Mouse (Mus musculus) heart, adult 2 months (tissue): ENCODE data around the gene Slfn14. TPM values are rescaled to one million over a fixed set of nuclear protein-coding genes. Genes with fewer than 3 reads are reported as not detected.

ENCODE experiments used
- DNase-seq, 2 experiments: peaks; one replicate each; pipeline ENCODE4 v3.0.0; 2021
- H3K27ac ChIP-seq: fragments of 200-600 bp; 2 replicates; pipeline ENCODE4 v1.8.1; 2022
- H3K27me3 ChIP-seq: fragments of 200-500 bp; 2 replicates; pipeline ENCODE4 v1.6.1; 2012; ENCODE audit warnings: mild to moderate bottlenecking, low read length, inconsistent platforms, mixed read lengths; ENCODE audit not compliant: control insufficient read depth, insufficient read depth
- H3K36me3 ChIP-seq: fragments of 200-500 bp; 2 replicates; pipeline ENCODE4 v1.6.1; 2012; ENCODE audit warnings: low read length, inconsistent platforms; ENCODE audit not compliant: control insufficient read depth, insufficient read depth
- H3K4me1 ChIP-seq: fragments of 200-500 bp; 2 replicates; pipeline ENCODE4 v1.6.1; 2011; ENCODE audit warnings: low read length; ENCODE audit not compliant: control insufficient read depth, insufficient read depth
- H3K4me3 ChIP-seq: fragments of 200-600 bp; 2 replicates; pipeline ENCODE4 v1.8.1; 2022
- H3K79me2 ChIP-seq: fragments of 200-500 bp; replicated peaks from 2 replicates; pipeline ENCODE4 v1.6.1; 2012; ENCODE audit warnings: mild to moderate bottlenecking, inconsistent platforms, low read length, moderate library complexity, mixed read lengths; ENCODE audit not compliant: control insufficient read depth, insufficient read depth
- H3K9ac ChIP-seq: fragments of 200-500 bp; 2 replicates; pipeline ENCODE4 v1.6.1; 2012; ENCODE audit warnings: low read depth, mild to moderate bottlenecking, control low read depth, inconsistent platforms, low read length, mixed read lengths
- CTCF ChIP-seq: fragments of 200-600 bp; IDR thresholded peaks from 2 replicates; pipeline ENCODE4 v1.8.1; 2022; ENCODE audit warnings: antibody characterized with exemption, mild to moderate bottlenecking, moderate library complexity
- EP300 ChIP-seq: fragments of 200-500 bp; IDR thresholded peaks from 2 replicates; pipeline ENCODE4 v1.6.1; 2011; ENCODE audit warnings: low read depth, low read length, control low read depth; ENCODE audit not compliant: insufficient read depth
- POLR2A ChIP-seq: fragments of 200-500 bp; IDR thresholded peaks from 2 replicates; pipeline ENCODE4 v1.6.1; 2011; ENCODE audit warnings: mild to moderate bottlenecking, low read depth, low read length, control low read depth; ENCODE audit not compliant: insufficient read depth
- WGBS: fragments of 180-500 bp; shearing (Covaris S2); methylation state at CpG from one replicate; pipeline ENCODE4 v1.1.7; 2018; 5-methylcytosine and 5-hydroxymethylcytosine counted together
- intact Hi-C: fragments of 180-260 bp; cut with DNase I; formaldehyde crosslinking; loops from one replicate; pipeline ENCODE4 v1.15.1; 2025
- polyA plus RNA-seq: library from polyadenylated mRNA; depleted of rRNA; stranded (reverse); fragments of >200 nt; gene quantifications from 2 replicates; pipeline ENCODE4 v1.2.3, GENCODE M21; 2012
- total RNA-seq, 2 experiments: library from RNA; stranded (reverse); gene quantifications; 2 replicates each; pipeline ENCODE4 v1.2.3; 2021

The Slfn14 gene
- total and polyA plus RNA-seq, 3 experiments = 0.14 TPM; not detected in 2

DNA sequence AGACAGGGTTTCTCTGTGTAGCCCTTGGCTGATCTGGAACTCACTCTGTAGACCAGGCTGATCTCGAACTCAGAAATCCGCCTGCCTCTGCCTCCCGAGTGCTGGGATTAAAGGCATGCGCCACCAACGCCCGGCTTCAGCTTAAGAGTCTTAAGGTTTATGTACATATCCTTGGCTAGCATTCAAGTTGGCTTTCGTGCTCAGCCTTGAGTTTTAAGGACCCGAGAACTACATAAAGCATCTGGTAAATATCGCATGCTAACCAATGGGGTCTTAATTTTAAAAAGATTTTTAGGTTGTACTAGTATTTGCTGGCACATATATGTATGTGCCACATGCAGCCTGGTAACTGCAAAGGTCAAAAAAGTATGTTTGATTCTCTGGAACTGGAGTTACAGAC, 13.2 kb upstream of the Slfn14 start:
- H3K36me3 ChIP-seq = peaks cover 2% of the 10 kb centered on the region
- WGBS = 93% methylated on average over 9 of the region's 9 CpGs
- peaks cover 2% of the 10 kb centered on the region; the same call in 1 of the 2 replicates for H3K79me2 ChIP-seq
- intact Hi-C loops = loop anchor here (10.0 kb wide), 3 partner anchors 385 to 535 kb away; partner anchors contain the start of genes Cct6b, Heatr6, Unc45b and Zfp830
- DNase-seq = no peak
- no peak overlapping the region for H3K4me3 ChIP-seq
- no peak overlapping the region for H3K9ac ChIP-seq
- peaks cover 5% of the 10 kb centered on the region for H3K4me1 ChIP-seq
- H3K27ac ChIP-seq = no peak overlapping the region
- TF ChIP-seq POLR2A (no peak), EP300 (no peak), CTCF (no peak)
- no peaks in the 10 kb centered on the region for H3K27me3 ChIP-seq

DNA sequence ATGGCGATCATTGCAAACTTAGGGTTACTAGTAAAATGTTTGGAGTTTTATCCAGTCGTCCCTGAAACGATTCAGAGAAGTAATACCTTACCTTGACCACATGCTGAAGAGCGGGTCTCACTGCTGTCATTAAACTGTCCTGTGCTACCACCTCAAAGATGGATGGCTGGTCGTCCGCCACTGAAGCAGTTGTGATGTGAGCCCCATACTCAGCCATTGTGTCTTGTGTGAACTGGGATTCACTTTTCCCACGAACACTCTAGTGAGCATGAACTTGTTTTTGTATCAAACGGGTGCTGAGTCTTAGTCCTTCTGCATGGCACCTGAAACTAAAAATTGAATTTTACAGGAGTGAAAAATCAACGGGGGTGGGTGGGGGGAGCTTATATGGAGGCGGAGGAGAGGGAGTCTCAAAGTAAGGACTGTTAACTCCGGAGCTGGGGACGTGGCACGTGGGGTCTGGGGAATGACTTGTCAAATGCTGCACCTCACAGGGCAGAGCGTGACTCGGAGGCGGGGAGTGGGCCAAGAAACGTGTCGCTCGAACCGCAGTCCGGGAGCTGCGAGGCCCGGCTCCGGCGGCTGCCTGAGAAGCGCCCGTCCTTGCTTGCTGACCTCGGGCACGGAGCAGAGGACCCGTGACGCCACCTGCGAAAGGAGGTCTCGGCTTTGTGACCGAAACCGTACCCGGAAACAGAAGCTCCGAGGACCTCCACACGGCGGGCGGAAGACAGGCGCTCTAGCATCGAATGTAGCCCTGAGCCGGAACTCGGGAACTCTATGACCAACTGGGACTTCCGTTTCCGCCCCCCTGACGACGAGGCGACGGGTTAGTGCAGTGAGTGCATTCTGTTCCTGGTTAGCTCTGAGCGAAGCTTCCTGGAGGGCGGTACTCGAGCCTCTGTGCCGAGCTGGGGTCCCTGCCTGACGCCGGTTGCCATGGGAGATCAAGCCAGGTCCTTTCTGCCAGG, 12.0 kb upstream of the Slfn14 start, which contains the start of gene Ap2b1:
TSS of gene Ap2b1 (plus strand) at position 800 of the 971 bp plus-strand sequence.
- H3K4me1 ChIP-seq = peaks cover 3% of the 10 kb centered on the region
- peak within 1 kb of the TSS; percentile 97 for H3K9ac ChIP-seq
- H3K36me3 ChIP-seq = peaks cover 4% of the 10 kb centered on the region
- 3% methylated on average over 56 of the region's 56 CpGs for WGBS
- peak; percentile 92 to 95 for DNase-seq
- H3K27me3 ChIP-seq = no peaks in the 10 kb centered on the region
- intact Hi-C loops = loop anchor here (10.0 kb wide), 3 partner anchors 384 to 534 kb away; partner anchors contain the start of genes Cct6b, Heatr6, Unc45b and Zfp830
- H3K27ac ChIP-seq = peak within 1 kb of the TSS; percentile 98
- H3K79me2 ChIP-seq = no peaks in the 10 kb centered on the region
- H3K4me3 ChIP-seq = peak within 1 kb of the TSS; percentile 74
- TF ChIP-seq POLR2A = peak; percentile 96
- TF ChIP-seq EP300 = peak; percentile 76; the same call in 1 of the 2 replicates
- TF ChIP-seq CTCF = peak; percentile 9; the same call in 1 of the 2 replicates

DNA sequence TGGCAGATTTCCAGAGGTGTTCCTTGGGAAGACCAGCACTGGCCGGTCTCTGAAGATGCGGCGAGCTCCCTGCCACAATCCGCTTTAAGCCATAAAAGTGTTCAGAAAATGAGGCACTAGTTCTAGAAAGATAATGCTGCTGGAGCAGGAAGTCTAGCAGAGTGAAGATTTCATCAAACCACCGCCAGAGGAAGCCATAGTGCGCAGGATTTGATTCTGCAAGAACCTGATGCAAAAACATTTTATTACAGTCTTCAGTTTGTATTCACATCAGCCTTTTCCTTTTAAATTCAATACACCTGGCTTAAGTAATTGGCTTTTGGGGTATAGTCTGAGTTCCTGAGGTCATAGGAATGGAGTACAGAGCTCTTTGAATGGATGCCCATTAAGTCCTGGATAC, 11.3 kb upstream of the Slfn14 start:
- peak overlapping the region; percentile 74 for H3K4me3 ChIP-seq
- intact Hi-C loops = loop anchor here (10.0 kb wide), 3 partner anchors 383 to 533 kb away; partner anchors contain the start of genes Cct6b, Heatr6, Unc45b and Zfp830
- 70% methylated on average over 6 of the region's 6 CpGs for WGBS
- H3K27me3 ChIP-seq = no peaks in the 10 kb centered on the region
- H3K27ac ChIP-seq = peak overlapping the region; percentile 98; the same call in 1 of the 2 replicates
- no peak for DNase-seq
- TF ChIP-seq CTCF (no peak), EP300 (no peak), POLR2A (no peak)
- H3K9ac ChIP-seq = no peak overlapping the region
- H3K4me1 ChIP-seq = peaks cover 4% of the 10 kb centered on the region
- no peaks in the 10 kb centered on the region for H3K79me2 ChIP-seq
- peaks cover 9% of the 10 kb centered on the region for H3K36me3 ChIP-seq

DNA sequence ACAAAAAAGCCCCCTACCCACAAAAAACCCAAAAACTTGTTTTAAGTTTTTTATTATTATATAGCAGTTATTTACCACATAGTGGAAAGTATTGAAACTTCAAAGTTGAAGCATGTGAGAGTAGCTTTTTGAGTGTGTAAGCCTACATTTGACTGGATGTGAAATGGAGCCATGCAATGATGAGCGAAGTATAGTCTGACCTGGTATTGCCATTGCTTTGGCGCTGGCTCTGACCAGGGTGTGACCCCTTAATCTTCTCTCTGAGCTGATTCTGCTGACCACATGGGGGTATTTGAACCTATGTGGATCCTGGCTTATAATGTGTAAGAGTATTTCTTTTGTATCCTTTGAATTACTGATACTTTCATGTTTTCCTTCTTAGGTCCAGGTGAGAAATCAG, 7.6 kb upstream of the Slfn14 start:
- TF ChIP-seq POLR2A (no peak), EP300 (no peak), CTCF (no peak)
- H3K9ac ChIP-seq = no peak overlapping the region
- H3K27me3 ChIP-seq = no peaks in the 10 kb centered on the region
- no peak overlapping the region for H3K4me3 ChIP-seq
- H3K27ac ChIP-seq = no peak overlapping the region
- peaks cover 11% of the 10 kb centered on the region for H3K36me3 ChIP-seq
- 93% methylated on average over 2 of the region's 2 CpGs for WGBS
- H3K79me2 ChIP-seq = no peaks in the 10 kb centered on the region; the same call in 1 of the 2 replicates
- no peak for DNase-seq
- intact Hi-C loops = loop anchor here (10.0 kb wide), 3 partner anchors 379 to 529 kb away; partner anchors contain the start of genes Cct6b, Heatr6, Unc45b and Zfp830
- peaks cover 6% of the 10 kb centered on the region for H3K4me1 ChIP-seq

DNA sequence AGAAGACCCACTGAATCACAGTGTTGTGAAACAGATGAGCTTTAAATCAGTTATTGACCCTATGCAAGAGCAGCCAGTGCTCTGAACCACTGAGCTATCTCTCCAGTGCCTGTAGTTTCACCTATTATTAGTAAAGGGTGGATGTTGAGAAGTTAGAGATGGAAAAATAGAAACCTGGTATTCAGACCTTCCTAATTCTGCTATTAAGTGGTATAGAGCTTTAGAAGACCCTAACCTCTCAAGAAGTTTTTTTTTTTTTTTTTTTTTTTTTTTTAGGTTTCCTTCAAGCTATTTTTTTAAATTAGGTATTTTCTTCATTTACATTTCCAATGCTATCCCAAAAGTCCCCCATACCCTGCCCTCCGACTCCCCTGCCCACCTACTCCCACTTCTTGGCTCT, 6.7 kb upstream of the Slfn14 start:
- H3K27ac ChIP-seq = no peak overlapping the region
- peaks cover 11% of the 10 kb centered on the region for H3K36me3 ChIP-seq
- no peaks in the 10 kb centered on the region; the same call in 1 of the 2 replicates for H3K79me2 ChIP-seq
- no peak for DNase-seq
- H3K27me3 ChIP-seq = no peaks in the 10 kb centered on the region
- no peak overlapping the region for H3K9ac ChIP-seq
- peaks cover 4% of the 10 kb centered on the region for H3K4me1 ChIP-seq
- TF ChIP-seq EP300 = no peak
- TF ChIP-seq CTCF = no peak
- TF ChIP-seq POLR2A = no peak
- H3K4me3 ChIP-seq = peak overlapping the region; percentile 79; the same call in 1 of the 2 replicates
- intact Hi-C loops = loop anchor here (10.0 kb wide), 3 partner anchors 378 to 528 kb away; partner anchors contain the start of genes Cct6b, Heatr6, Unc45b and Zfp830
- 97% methylated on average over 1 of the region's 1 CpGs for WGBS

DNA sequence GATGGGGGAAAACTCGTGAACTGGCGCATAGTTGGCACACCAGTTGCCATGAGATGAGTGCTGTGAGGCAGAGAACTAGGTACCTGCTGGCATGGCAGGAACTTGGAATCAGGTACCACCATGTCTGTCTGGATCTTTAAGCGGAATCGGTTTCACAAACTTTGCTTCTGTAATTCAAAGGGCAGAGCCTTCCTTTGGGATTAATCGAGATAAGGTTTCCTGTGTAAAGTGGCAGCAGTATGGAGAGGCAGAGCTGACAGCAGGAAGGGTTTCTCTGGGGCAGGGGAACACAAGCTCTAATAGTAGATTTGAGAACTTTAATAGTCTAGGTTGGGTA, 5.7 kb upstream of the Slfn14 start:
- 0% methylated on average over 5 of the region's 5 CpGs for WGBS
- Histone ChIP-seq H3K4me3 (peak overlapping the region; percentile 79), H3K4me1 (peaks cover 3% of the 10 kb centered on the region), H3K36me3 (peaks cover 11% of the 10 kb centered on the region), H3K79me2 (no peaks in the 10 kb centered on the region; the same call in 1 of the 2 replicates), H3K27ac (peak overlapping the region; percentile 85), H3K9ac (peak overlapping the region; percentile 61), H3K27me3 (no peaks in the 10 kb centered on the region)
- DNase-seq = no peak
- intact Hi-C loops = loop anchor here (10.0 kb wide), 3 partner anchors 377 to 527 kb away; partner anchors contain the start of genes Cct6b, Heatr6, Unc45b and Zfp830
- no peak for TF ChIP-seq CTCF
- TF ChIP-seq POLR2A = no peak
- TF ChIP-seq EP300 = no peak
